Mouse (Mus musculus): ENCODE data around the gene Slc24a4.
A peak's percentile ranks its signal among the peaks of the same experiment; 100 is the strongest.

- no peak for TF ChIP-seq POLR2A (IDR thresholded peaks at IDR 0.05; ENCODE audit: insufficient read depth, low read depth, low read length)
- TF ChIP-seq CTCF (IDR thresholded peaks at IDR 0.05): peak; percentile 72
- 0 out of 2 replicates have a peak, but pooled peaks have one; percentile 12 for TF ChIP-seq EP300 (IDR thresholded peaks at IDR 0.05; ENCODE audit: insufficient read depth, low read depth, low read length)
Measured at GRCm38 (mm10) chr12:102255012-102255411, 126.5 kb downstream of the Slc24a4 start.
